Mouse (Mus musculus) hindbrain, embryonic 10.5 days (tissue): ENCODE data around the gene Basp1. TPM values are rescaled to one million over a fixed set of nuclear protein-coding genes. Genes with fewer than 3 reads are reported as not detected.

Experiments used
- DNase-seq: peaks from one replicate; pipeline ENCODE4 v3.0.0-alpha.2; 2017; ENCODE audit warnings: low spot score
- H3K27ac ChIP-seq: fragments of 300-500 bp; sonication (generic); 2 replicates; pipeline ENCODE4 v1.5.1; 2016; ENCODE audit warnings: mild to moderate bottlenecking, moderate library complexity
- H3K27me3 ChIP-seq: fragments of 300-500 bp; sonication (generic); 2 replicates; pipeline ENCODE4 v1.6.1; 2016; ENCODE audit warnings: mild to moderate bottlenecking; ENCODE audit not compliant: poor library complexity, insufficient read depth, severe bottlenecking
- H3K36me3 ChIP-seq: fragments of 300-500 bp; sonication (generic); 2 replicates; pipeline ENCODE4 v1.6.1; 2016; ENCODE audit warnings: mild to moderate bottlenecking, moderate library complexity
- H3K4me1 ChIP-seq: fragments of 300-500 bp; sonication (generic); replicated peaks from 2 replicates; pipeline ENCODE4 v1.6.1; 2016; ENCODE audit warnings: mild to moderate bottlenecking
- H3K4me3 ChIP-seq: fragments of 300-500 bp; sonication (generic); 2 replicates; pipeline ENCODE4 v1.5.1; 2016; ENCODE audit warnings: mild to moderate bottlenecking, moderate library complexity
- H3K9me3 ChIP-seq: fragments of 300-500 bp; sonication (generic); 2 replicates; pipeline ENCODE4 v1.6.1; 2016; ENCODE audit warnings: mild to moderate bottlenecking, moderate library complexity
- WGBS: fragments of 180-500 bp; shearing (Covaris S2); methylation state at CpG from one replicate; pipeline ENCODE4 v1.1.7; 2016; 5-methylcytosine and 5-hydroxymethylcytosine counted together
- polyA plus RNA-seq: library from polyadenylated mRNA; unstranded; fragments of >200 nt; fragmentation: Nextera tagmentation; extraction: Ambion mirVana; gene quantifications from 2 replicates; pipeline ENCODE4 v1.2.1, GENCODE M21; 2016

Basp1 gene
- polyA plus RNA-seq, 1 experiment from 2014 or later: 77.4 TPM

DNA sequence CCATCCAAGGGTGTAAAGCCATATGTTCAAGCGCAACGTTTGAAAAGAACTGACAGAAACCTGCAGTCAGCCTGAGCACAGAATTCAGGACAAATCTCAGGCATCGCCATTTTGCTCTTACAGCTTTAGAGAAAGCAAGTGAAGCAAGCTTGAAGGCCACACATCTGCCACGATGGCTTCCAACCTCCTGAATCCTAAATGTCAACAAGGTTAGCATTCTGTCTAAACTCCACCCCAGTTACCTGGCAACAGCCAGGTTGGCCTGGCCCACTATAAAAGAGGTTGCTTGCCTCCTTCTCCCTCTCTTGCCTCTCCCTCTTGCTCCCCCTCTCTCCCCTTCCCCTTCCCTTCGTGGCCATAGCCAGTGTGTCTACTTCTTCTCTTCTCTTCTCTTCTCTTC, 33.5 kb downstream of the Basp1 start:
- Histone ChIP-seq H3K4me1 (peaks cover 30% of the 10 kb centered on the region), H3K27me3 (no peaks in the 10 kb centered on the region), H3K9me3 (no peaks in the 10 kb centered on the region), H3K27ac (no peak overlapping the region), H3K4me3 (no peak overlapping the region), H3K36me3 (peaks cover 75% of the 10 kb centered on the region)
- WGBS: 90% methylated on average over 5 of the region's 5 CpGs
- DNase-seq: no peak

DNA sequence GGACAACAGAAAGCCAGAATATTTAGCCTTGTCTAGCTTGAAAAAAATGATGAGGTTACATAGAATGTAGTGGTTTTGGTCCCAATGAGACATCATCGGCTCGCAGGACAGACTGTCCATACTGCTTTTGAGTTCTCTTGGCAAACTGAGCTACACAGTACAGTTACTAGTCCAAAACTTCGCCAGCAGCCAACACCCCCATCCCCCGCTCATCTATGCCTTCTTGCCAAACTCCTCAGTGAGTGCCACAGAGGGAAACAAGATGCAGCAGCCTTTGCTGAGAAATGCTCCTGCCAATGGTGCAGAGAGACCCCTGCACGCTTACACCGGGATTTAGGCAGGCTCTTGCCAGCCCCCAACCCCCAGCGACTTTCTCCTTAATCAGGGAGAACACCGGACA, 34.9 kb downstream of the Basp1 start:
- Histone ChIP-seq H3K36me3 (peaks cover 63% of the 10 kb centered on the region), H3K4me1 (peaks cover 36% of the 10 kb centered on the region), H3K27ac (no peak overlapping the region), H3K9me3 (no peaks in the 10 kb centered on the region), H3K4me3 (no peak overlapping the region), H3K27me3 (no peaks in the 10 kb centered on the region)
- WGBS: 92% methylated on average over 8 of the region's 8 CpGs
- no peak for DNase-seq

DNA sequence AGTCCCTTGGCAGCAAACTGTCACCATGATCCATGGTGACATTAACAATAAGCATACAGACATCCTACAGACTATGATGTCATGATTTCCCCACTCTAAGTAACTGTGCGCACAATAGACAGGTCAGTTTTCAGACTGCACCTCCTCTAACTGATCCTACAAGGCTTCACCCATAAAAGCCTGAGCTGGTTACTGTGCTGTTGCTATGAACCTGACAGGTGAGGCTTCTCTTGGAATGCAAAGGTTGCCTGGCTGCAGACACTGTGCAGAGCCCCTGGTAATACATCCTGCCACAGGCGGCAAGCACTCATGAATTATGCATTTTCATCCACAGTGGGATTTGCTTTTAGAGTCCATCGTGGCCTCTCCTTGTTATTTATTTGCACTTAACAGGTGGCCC, 36.6 kb downstream of the Basp1 start:
- Histone ChIP-seq H3K27me3 (no peaks in the 10 kb centered on the region), H3K36me3 (peaks cover 52% of the 10 kb centered on the region), H3K4me3 (no peak overlapping the region), H3K9me3 (no peaks in the 10 kb centered on the region), H3K27ac (no peak overlapping the region), H3K4me1 (peaks cover 40% of the 10 kb centered on the region)
- 61% methylated on average over 3 of the region's 3 CpGs for WGBS
- no peak for DNase-seq

DNA sequence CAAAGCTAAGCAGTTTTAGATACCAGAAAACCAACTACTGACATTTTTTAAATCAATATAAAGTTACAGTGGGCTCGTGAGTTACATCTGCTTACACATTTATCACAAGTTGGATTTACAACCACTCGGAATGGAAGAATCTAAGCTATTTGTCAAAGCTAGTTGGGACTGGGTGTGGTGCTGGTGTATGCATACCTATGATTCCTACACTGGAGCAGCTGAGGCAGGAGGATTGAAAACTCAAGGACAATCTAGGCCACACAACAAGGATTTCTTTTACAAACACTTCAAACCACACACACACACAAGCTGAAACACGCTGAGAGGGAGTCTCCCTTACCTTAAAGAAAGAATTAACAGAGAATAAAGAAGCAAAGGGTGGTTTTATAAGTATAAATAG, 40.1 kb downstream of the Basp1 start:
- DNase-seq: no peak
- peaks cover 28% of the 10 kb centered on the region for H3K4me1 ChIP-seq
- H3K36me3 ChIP-seq: peaks cover 31% of the 10 kb centered on the region
- H3K27ac ChIP-seq: no peak overlapping the region
- no peak overlapping the region for H3K4me3 ChIP-seq
- WGBS: 86% methylated on average over 3 of the region's 3 CpGs
- H3K9me3 ChIP-seq: no peaks in the 10 kb centered on the region
- no peaks in the 10 kb centered on the region for H3K27me3 ChIP-seq

DNA sequence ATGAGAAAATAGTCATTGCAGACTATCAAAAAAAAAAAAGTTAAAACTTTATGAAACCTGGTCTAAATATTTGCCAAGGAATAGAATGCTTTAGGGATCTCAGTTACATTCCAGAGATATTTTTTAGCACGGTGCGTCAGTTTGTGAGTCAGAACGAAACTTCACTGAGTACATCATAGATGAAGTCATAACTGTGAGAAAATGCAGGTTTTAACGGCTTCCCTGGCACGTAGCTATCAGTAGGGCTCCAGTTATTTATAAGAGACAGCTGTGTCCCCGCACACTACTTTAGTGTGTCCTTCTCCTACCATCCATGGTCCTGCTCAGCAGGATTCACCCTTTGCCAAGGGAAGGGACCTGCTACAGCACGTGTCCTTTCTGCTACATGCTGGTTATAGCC, 44.0 kb downstream of the Basp1 start:
- DNase-seq: no peak
- no peak overlapping the region for H3K4me3 ChIP-seq
- 88% methylated on average over 7 of the region's 7 CpGs for WGBS
- no peaks in the 10 kb centered on the region for H3K9me3 ChIP-seq
- H3K36me3 ChIP-seq: peaks cover 25% of the 10 kb centered on the region
- H3K27me3 ChIP-seq: no peaks in the 10 kb centered on the region
- no peak overlapping the region for H3K27ac ChIP-seq
- peaks cover 45% of the 10 kb centered on the region for H3K4me1 ChIP-seq

DNA sequence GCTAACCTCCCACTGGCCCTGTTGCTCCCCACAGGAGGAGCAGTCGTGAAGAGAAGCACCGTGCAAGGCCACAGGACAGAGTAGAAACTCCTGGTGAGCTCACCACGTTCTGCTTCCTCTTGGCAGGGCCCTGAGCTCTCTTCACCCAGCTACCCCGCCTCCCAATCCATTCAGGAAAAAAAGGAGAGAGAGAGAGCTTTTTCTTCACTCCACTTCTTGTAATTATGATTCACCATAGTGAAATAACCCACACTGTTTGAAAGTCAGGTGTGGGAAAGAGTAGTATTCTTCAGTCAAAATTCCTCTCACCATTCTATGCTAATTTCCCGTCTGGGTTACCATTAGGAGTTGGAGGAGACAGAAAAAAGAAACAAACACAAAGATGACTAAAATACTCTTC, 48.1 kb downstream of the Basp1 start:
- WGBS: 14% methylated on average over 5 of the region's 5 CpGs
- Histone ChIP-seq H3K9me3 (no peaks in the 10 kb centered on the region), H3K4me1 (peaks cover 62% of the 10 kb centered on the region), H3K27me3 (no peaks in the 10 kb centered on the region), H3K4me3 (no peak overlapping the region), H3K27ac (peak overlapping the region; percentile 86), H3K36me3 (peaks cover 29% of the 10 kb centered on the region)
- DNase-seq: no peak

DNA sequence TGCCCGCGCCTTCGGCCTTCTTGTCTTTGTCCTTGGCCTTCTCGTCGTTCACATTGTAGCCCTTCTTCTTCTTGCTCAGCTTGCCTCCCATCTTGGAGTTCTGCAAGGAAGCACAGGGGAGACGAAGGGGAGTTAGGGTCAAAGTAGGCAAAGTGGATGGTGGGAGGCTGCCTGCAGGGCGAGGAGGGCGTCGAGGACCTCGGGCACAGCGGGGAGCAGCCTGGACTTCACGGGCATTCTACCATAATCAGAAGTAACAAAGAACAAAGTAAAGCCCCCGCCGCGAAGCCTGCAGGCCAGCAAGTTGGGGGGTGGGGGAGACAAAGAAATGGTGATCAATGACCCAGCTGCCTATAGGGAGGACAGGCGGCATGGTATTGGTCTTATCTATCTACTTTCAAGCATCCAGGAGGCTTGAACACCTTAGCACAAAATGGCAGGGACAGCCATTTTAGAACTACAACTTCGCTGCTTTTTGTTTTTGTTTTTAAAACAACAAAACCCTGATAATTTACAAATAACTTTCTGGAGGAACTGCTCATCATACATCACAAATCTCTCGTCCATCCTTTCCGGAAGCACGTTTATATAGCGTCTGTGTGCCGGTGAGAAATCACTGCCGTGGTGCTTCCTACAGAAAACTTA, 48.6 kb downstream of the Basp1 start:
- no peaks in the 10 kb centered on the region for H3K27me3 ChIP-seq
- H3K4me1 ChIP-seq: peaks cover 68% of the 10 kb centered on the region
- WGBS: 7% methylated on average over 23 of the region's 23 CpGs
- peak overlapping the region; percentile 46 for H3K4me3 ChIP-seq
- H3K27ac ChIP-seq: peak overlapping the region; percentile 86
- no peaks in the 10 kb centered on the region for H3K9me3 ChIP-seq
- DNase-seq: peak; percentile 60
- peaks cover 27% of the 10 kb centered on the region for H3K36me3 ChIP-seq

DNA sequence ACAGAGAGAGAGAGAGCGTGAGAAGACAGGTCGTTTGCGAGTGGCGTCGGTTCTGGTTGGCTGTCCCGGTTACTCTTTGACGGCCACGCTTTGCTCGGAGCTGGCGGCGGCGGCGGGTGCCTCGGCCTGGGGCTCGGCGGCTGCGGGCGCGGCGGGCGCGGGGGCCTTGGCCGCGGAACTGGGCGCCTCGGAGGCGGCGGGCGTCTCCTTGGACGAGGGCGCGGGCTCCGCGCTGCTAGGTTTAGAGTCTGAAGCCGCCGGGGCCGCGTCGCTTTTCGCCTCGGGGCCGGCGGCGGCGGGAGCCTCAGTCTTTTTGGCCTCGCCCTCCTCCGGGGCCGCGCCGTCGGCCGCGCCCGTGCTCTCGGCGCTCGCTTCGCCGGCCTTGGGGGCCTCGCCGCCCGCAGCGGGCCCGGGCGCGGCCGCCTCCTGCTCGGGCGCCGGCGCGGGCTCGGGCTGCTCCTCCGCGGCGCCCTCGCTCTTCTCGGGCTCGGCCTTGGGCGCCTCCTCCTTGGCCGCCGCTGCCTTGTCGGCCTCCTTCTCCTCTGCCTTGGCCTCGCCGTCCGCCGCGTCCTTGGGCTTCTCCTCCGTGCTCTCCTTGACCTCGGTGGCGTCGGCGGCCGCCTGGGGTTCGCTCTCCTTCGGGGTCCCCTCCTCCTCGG, 49.3 kb downstream of the Basp1 start:
- H3K9me3 ChIP-seq: no peaks in the 10 kb centered on the region
- peaks cover 68% of the 10 kb centered on the region for H3K4me1 ChIP-seq
- peak overlapping the region; percentile 86 for H3K27ac ChIP-seq
- 10% methylated on average over 97 of the region's 97 CpGs for WGBS
- peak overlapping the region; percentile 46 for H3K4me3 ChIP-seq
- peak; percentile 33 for DNase-seq
- H3K36me3 ChIP-seq: peaks cover 27% of the 10 kb centered on the region
- H3K27me3 ChIP-seq: no peaks in the 10 kb centered on the region

DNA sequence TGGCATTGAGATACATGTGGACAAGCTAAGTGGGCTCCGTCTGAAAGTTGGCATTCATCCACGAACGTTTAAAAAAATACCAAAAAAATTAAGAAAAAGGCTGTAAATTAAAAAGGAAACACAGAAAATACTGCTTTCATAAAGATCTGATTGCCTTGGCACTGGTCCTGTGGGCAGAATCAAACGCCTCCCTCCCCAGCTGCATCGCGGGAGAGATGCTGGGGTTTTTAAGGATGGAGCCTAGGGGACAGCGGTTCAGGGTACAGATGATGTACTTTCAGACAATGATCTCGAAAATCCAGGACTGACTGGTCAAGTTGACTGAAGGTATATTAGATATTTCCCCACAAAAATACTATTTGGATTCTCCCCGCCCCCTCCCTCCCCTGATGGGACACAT, 49.9 kb downstream of the Basp1 start:
- WGBS: 90% methylated on average over 9 of the region's 9 CpGs
- no peaks in the 10 kb centered on the region for H3K27me3 ChIP-seq
- H3K4me3 ChIP-seq: no peak overlapping the region
- H3K9me3 ChIP-seq: no peaks in the 10 kb centered on the region
- peaks cover 74% of the 10 kb centered on the region for H3K4me1 ChIP-seq
- peaks cover 27% of the 10 kb centered on the region for H3K36me3 ChIP-seq
- DNase-seq: no peak
- no peak overlapping the region for H3K27ac ChIP-seq

DNA sequence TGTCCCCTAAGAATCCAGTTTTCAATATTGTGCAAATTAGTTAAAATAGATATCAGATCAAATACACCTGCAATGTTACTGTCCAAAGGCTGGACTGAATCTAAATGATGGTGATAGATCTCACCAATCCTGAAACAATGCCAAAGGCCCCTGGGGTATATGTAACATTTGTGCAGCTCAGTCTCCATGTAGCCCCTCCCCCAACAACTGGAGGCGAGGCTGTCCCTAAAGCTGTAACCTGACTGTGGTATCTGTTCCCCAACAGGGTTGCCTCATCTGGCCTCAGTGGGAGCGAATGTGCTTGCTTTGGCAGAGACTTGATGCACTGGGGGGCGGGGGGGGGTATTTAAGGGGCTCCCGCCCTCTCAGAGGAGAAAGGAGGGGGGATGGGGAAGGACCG, 52.7 kb downstream of the Basp1 start:
- H3K27me3 ChIP-seq: no peaks in the 10 kb centered on the region
- no peak for DNase-seq
- H3K4me1 ChIP-seq: peaks cover 51% of the 10 kb centered on the region
- no peak overlapping the region for H3K27ac ChIP-seq
- H3K36me3 ChIP-seq: peaks cover 23% of the 10 kb centered on the region
- H3K9me3 ChIP-seq: no peaks in the 10 kb centered on the region
- H3K4me3 ChIP-seq: no peak overlapping the region
- 42% methylated on average over 5 of the region's 5 CpGs for WGBS

DNA sequence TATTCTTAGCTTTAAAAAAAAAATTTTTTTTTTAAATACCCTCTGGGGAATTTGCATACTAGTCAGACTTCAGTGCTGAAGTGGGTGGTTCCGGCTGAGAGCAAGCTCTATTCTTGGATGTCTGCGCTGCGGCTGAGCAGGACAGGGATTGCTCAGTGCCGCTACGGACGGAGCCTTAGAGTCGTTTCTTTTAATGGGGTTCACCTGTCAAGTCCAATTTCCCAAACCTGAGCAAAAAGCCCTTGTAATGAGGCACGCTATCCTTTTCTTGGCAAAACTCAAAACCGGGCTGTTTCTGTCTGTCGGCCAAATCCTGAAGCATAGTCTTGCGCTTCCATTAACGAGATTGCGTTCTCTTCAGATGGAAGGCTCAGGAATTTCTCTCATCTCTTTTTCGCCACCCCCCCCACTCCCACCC, 54.9 kb downstream of the Basp1 start:
- Histone ChIP-seq H3K27me3 (no peaks in the 10 kb centered on the region), H3K36me3 (peaks cover 10% of the 10 kb centered on the region), H3K4me1 (peaks cover 33% of the 10 kb centered on the region), H3K4me3 (no peak overlapping the region), H3K9me3 (no peaks in the 10 kb centered on the region), H3K27ac (no peak overlapping the region)
- DNase-seq: no peak
- 55% methylated on average over 14 of the region's 14 CpGs for WGBS

DNA sequence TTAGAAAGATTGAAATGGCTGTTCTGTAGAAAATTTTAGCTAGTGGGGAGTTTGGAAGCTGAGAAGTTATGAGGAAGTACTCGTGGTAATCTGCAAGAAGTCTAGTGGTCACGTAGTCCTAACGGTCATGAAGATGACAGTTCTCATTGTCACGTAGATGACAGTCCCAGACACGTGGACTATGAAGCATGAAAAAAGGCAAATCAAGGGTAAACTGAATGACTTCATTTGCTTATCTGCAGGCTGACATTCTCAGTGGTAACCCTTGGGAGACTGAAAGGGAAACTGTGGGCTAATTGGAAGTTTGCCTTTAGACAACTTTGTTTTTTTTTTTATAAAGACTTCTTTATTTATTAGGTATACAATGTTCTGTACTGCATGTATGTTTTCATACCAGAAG, 58.2 kb downstream of the Basp1 start:
- Histone ChIP-seq H3K4me1 (peaks cover 12% of the 10 kb centered on the region), H3K36me3 (no peaks in the 10 kb centered on the region), H3K27me3 (no peaks in the 10 kb centered on the region), H3K27ac (no peak overlapping the region), H3K4me3 (no peak overlapping the region), H3K9me3 (no peaks in the 10 kb centered on the region)
- 84% methylated on average over 5 of the region's 5 CpGs for WGBS
- DNase-seq: no peak

DNA sequence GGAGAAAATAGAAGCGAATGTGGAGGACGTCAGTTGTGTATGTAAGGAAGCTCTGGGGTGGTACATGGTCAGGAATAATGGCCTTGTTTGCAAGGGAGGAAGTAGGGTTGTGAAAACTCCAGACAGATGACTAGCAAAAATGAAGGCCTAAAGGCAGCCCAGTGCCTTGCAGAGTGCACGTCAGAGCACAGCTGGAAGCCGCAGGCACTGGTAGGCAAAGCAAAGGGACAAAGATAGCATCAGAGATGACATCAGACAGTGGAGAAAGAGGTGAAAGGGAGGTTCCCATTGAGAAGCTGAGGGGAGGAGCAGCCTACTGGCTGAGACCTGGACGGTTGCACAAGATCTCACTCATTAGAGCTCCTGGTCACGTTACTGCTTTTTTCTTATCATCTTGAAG, 58.8 kb downstream of the Basp1 start:
- no peak for DNase-seq
- Histone ChIP-seq H3K4me3 (no peak overlapping the region), H3K9me3 (no peaks in the 10 kb centered on the region), H3K27me3 (no peaks in the 10 kb centered on the region), H3K36me3 (no peaks in the 10 kb centered on the region), H3K27ac (no peak overlapping the region), H3K4me1 (peaks cover 7% of the 10 kb centered on the region; the same call in 1 of the 2 replicates)
- 72% methylated on average over 6 of the region's 6 CpGs for WGBS
